In the genomic region with DNA sequence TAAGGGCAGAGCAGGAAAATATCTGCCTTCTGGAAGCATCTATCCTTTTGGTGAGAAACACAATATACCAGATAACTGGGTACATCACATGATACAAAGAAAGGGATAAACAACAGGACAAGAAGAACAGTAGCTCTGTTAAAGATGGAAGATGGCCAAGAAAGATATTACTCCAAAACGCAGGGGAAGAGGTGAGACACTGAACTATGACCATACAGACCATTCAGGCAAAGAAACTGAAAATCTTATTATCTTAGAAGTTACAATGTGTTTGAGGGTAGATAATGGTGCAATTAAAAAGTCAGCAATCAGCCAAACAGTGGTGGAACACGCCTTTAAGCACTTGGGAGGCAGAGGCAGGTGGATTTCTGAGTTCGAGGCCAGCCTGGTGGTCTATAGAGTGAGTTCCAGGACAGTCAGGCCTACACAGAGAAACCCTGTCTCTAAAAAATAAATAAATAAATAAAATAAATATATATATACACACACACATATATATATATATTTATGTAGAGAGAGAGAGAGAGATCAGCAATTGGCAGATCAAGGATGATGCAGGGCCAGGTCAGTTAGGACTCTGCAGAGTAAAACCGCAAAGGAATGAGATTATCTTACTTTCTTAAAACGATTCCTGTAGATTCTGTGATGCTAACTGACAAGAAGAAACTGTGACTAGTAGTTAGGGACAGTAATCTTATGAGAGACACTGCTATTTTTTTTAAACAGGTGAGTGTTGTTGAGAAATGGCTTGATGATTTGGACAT, we compare ENCODE assay signal across 17 mouse cellular contexts. TPM values are rescaled to one million over a fixed set of nuclear protein-coding genes. Genes with fewer than 3 reads are reported as not detected.
DNase-seq lines count a peak whose midpoint lies in the region; ATAC-seq and TF ChIP-seq lines count a peak whose summit lies in the region.
"Had no signal": no experiment of that assay in that cellular context is flagged by ENCODE, and none has a peak within 500 bp of the region (broad histone marks: within the 10 kb centered on the region; RNA-seq: fewer than 3 reads in every experiment).

No protein-coding gene starts in this region.

- no peak overlapping the region for H3K4me3 ChIP-seq in heart, postnatal 0 days (ENCODE audit: low read depth, low read length)
- H3K4me3 ChIP-seq in liver, adult 2 months (ENCODE audit: insufficient read depth, low read depth, low read length) = no peak overlapping the region
- no peak overlapping the region for H3K4me3 ChIP-seq in myocyte
- H3K4me3 ChIP-seq: embryonic facial prominence, embryonic 13.5 days; forebrain, embryonic 13.5 days; hindbrain, embryonic 13.5 days; left cerebral cortex, adult 2 months; neural tube, embryonic 13.5 days had no signal

- TF ChIP-seq CTCF in heart, postnatal 0 days (IDR thresholded peaks at IDR 0.05; ENCODE audit: low read depth) = no peak
- no peak for TF ChIP-seq CTCF in liver, adult 2 months (IDR thresholded peaks at IDR 0.05; ENCODE audit: low read depth, low read length)

- WGBS in heart, postnatal 0 days = 73% methylated on average over 5 of the region's 5 CpGs
- WGBS in liver, adult 2 months = 68% methylated on average over 5 of the region's 5 CpGs

- no peak for ATAC-seq in heart, postnatal 0 days (ENCODE audit: insufficient read depth, low read depth)
- no peak for ATAC-seq in granulocyte monocyte progenitor cell, adult 5-6 weeks (replicated peaks; ENCODE audit: poor library complexity, severe bottlenecking)
- ATAC-seq: forebrain, embryonic 13.5 days had no signal

- H3K27ac ChIP-seq in heart, postnatal 0 days (ENCODE audit: low read depth) = 0 out of 2 replicates have a peak overlapping the region, but pooled peaks have one; percentile 20
- H3K27ac ChIP-seq in liver, adult 2 months (replicated peaks; ENCODE audit: insufficient read depth, low read depth, low read length) = peak overlapping the region; percentile 69; the same call in 1 of the 2 replicates
- H3K27ac ChIP-seq: embryonic facial prominence, embryonic 13.5 days; forebrain, embryonic 13.5 days; hindbrain, embryonic 13.5 days; left cerebral cortex, adult 2 months; neural tube, embryonic 13.5 days had no signal

- H3K27me3 ChIP-seq in heart, postnatal 0 days (ENCODE audit: control insufficient read depth, insufficient read depth, low read length) = no peaks in the 10 kb centered on the region
- H3K27me3 ChIP-seq in liver, adult 2 months (ENCODE audit: control insufficient read depth, insufficient read depth, low read length) = no peaks in the 10 kb centered on the region
- no peaks in the 10 kb centered on the region for H3K27me3 ChIP-seq in myocyte (ENCODE audit: control insufficient read depth, insufficient read depth, insufficient read length)
- H3K27me3 ChIP-seq: embryonic facial prominence, embryonic 13.5 days; forebrain, embryonic 13.5 days; hindbrain, embryonic 13.5 days; neural tube, embryonic 13.5 days had no signal

- peaks cover 13% of the 10 kb centered on the region for H3K4me1 ChIP-seq in heart, postnatal 0 days (ENCODE audit: control insufficient read depth, insufficient read depth)
- peaks cover 26% of the 10 kb centered on the region for H3K4me1 ChIP-seq in liver, adult 2 months (ENCODE audit: control insufficient read depth, insufficient read depth, low read length)

- no peak for TF ChIP-seq POLR2A in liver, adult 2 months (IDR thresholded peaks at IDR 0.05; ENCODE audit: extremely low read depth, insufficient read depth, low read length)
- no peak for TF ChIP-seq POLR2A in myocyte (IDR thresholded peaks at IDR 0.05; ENCODE audit: insufficient read length, low read depth)

- no peak overlapping the region for H3K9ac ChIP-seq in heart, postnatal 0 days (replicated peaks; ENCODE audit: low read depth, low read length)
- no peak overlapping the region for H3K9ac ChIP-seq in liver, adult 2 months (ENCODE audit: low read depth, low read length)
- H3K9ac ChIP-seq: embryonic facial prominence, embryonic 13.5 days; forebrain, embryonic 13.5 days; hindbrain, embryonic 13.5 days; neural tube, embryonic 13.5 days had no signal

- H3ac ChIP-seq in myocyte (ENCODE audit: control insufficient read depth, insufficient read length) = no peak overlapping the region

- DNase-seq in heart, postnatal 0 days (ENCODE audit: low spot score) = no peak
- DNase-seq in heart, postnatal 4 days = no peak
- peak; percentile 71 for DNase-seq in MEL-GATA-1-ER (ENCODE audit: extremely low read depth, low read depth)
- DNase-seq in liver, adult 2 months (ENCODE audit: extremely low read depth, low read depth, low spot score) = peak; percentile 55
- DNase-seq in adipocyte (ENCODE audit: low spot score) = no peak
- DNase-seq: adrenal gland, adult 8-10 months; cerebellum, postnatal 36 days; kidney, adult 8-10 months; lung, postnatal 4 days; thymus, postnatal 25 days had no signal

- no peak overlapping the region for H3K4me2 ChIP-seq in heart, postnatal 0 days (ENCODE audit: low read depth, low read length)
- H3K4me2 ChIP-seq in myocyte (ENCODE audit: low read depth) = peak overlapping the region; percentile 44
- H3K4me2 ChIP-seq: embryonic facial prominence, embryonic 13.5 days; forebrain, embryonic 13.5 days; hindbrain, embryonic 13.5 days; neural tube, embryonic 13.5 days had no signal

- TF ChIP-seq EP300 in heart, postnatal 0 days (IDR thresholded peaks at IDR 0.05; ENCODE audit: low read depth) = no peak

- H3K36me3 ChIP-seq in heart, postnatal 0 days (replicated peaks; ENCODE audit: control insufficient read depth, insufficient read depth, low read length) = peaks cover 5% of the 10 kb centered on the region; the same call in 1 of the 2 replicates
- H3K36me3 ChIP-seq in liver, adult 2 months (ENCODE audit: control insufficient read depth, insufficient read depth, low read length) = peaks cover 4% of the 10 kb centered on the region
- no peaks in the 10 kb centered on the region for H3K36me3 ChIP-seq in myocyte (ENCODE audit: control insufficient read depth, insufficient read depth)

- peaks cover 5% of the 10 kb centered on the region; the same call in 1 of the 2 replicates for H3K79me2 ChIP-seq in liver, adult 2 months (ENCODE audit: control insufficient read depth, insufficient read depth, low read length)
- peaks cover 90% of the 10 kb centered on the region for H3K79me2 ChIP-seq in myocyte (ENCODE audit: control insufficient read depth, insufficient read depth)

- no peaks in the 10 kb centered on the region for H3K9me3 ChIP-seq in heart, postnatal 0 days (replicated peaks; ENCODE audit: control insufficient read depth, low read length)
- H3K9me3 ChIP-seq: embryonic facial prominence, embryonic 13.5 days; forebrain, embryonic 13.5 days; hindbrain, embryonic 13.5 days; neural tube, embryonic 13.5 days had no signal

TF ChIP-seq in myocyte, 11 proteins besides CTCF, POLR2A, EP300 and RAD21:
- TF ChIP-seq CEBPB (IDR thresholded peaks at IDR 0.05; ENCODE audit: insufficient read depth, poor library complexity, severe bottlenecking) = no peak
- no peak for TF ChIP-seq SRF (IDR thresholded peaks at IDR 0.05; ENCODE audit: control insufficient read depth, insufficient read length, low read depth)

RNA-seq across cellular contexts. Expression of a gene that starts 5.9 kb away (rescaled TPM):
- total RNA-seq in heart, postnatal 0 days (2014; rRNA removed; ENCODE audit: low replicate concordance) = 32.5 and 44.7 TPM in 2 replicates
- 29.0 and 31.6 TPM in 2 replicates for polyA plus RNA-seq in heart, postnatal 0 days (2015; fragmentation: Nextera tagmentation; extraction: Ambion mirVana)
- total RNA-seq in heart, postnatal 4 days (2021) = 10 to 100 TPM; 29.1 to 30.1 TPM
- 33.7 and 36.2 TPM in 2 replicates for total RNA-seq in liver, adult 2 months (2014; rRNA removed)
- polyA plus RNA-seq in liver, adult 2 months (2012; rRNA removed) = 7.6 and 11.9 TPM in 2 replicates
- 20.3 TPM for polyA plus RNA-seq in myocyte (2012; fragmentation: generic; extraction: Trizol)
- total RNA-seq in granulocyte monocyte progenitor cell, adult 5-6 weeks (2014; fragmentation: Nextera tagmentation) = 68.9 and 70.4 TPM in 2 replicates
- total RNA-seq in granulocyte monocyte progenitor cell, adult 5-6 weeks (2017) = 34.0 and 44.5 TPM in 2 replicates

RNA-seq across cellular contexts. Expression of a gene that starts 29.5 kb away (rescaled TPM):
- total RNA-seq in heart, postnatal 0 days (2014; rRNA removed; ENCODE audit: low replicate concordance) = 16.3 and 21.9 TPM in 2 replicates
- polyA plus RNA-seq in heart, postnatal 0 days (2015; fragmentation: Nextera tagmentation; extraction: Ambion mirVana) = 30.9 and 33.8 TPM in 2 replicates
- total RNA-seq in heart, postnatal 4 days (2021) = 10 to 100 TPM; 26.7 to 31.9 TPM
- total RNA-seq in liver, adult 2 months (2014; rRNA removed) = 13.5 and 14.5 TPM in 2 replicates
- 1.8 and 3.0 TPM in 2 replicates for polyA plus RNA-seq in liver, adult 2 months (2012; rRNA removed)
- 3.7 TPM for polyA plus RNA-seq in myocyte (2012; fragmentation: generic; extraction: Trizol)
- total RNA-seq in granulocyte monocyte progenitor cell, adult 5-6 weeks (2014; fragmentation: Nextera tagmentation) = 23.9 and 26.0 TPM in 2 replicates
- total RNA-seq in granulocyte monocyte progenitor cell, adult 5-6 weeks (2017) = 25.4 and 31.8 TPM in 2 replicates

RNA-seq across cellular contexts. Expression of a gene that starts 29.8 kb away (rescaled TPM):
- total RNA-seq in heart, postnatal 0 days (2014; rRNA removed; ENCODE audit: low replicate concordance) = 33.6 and 49.2 TPM in 2 replicates
- 35.3 and 36.8 TPM in 2 replicates for polyA plus RNA-seq in heart, postnatal 0 days (2015; fragmentation: Nextera tagmentation; extraction: Ambion mirVana)
- 10 to 100 TPM; 30.4 to 33.3 TPM for total RNA-seq in heart, postnatal 4 days (2021)
- 11.0 and 12.2 TPM in 2 replicates for total RNA-seq in liver, adult 2 months (2014; rRNA removed)
- polyA plus RNA-seq in liver, adult 2 months (2012; rRNA removed) = 3.3 and 4.4 TPM in 2 replicates
- 8.6 TPM for polyA plus RNA-seq in myocyte (2012; fragmentation: generic; extraction: Trizol)
- total RNA-seq in granulocyte monocyte progenitor cell, adult 5-6 weeks (2014; fragmentation: Nextera tagmentation) = 16.4 and 24.7 TPM in 2 replicates
- 18.7 and 27.1 TPM in 2 replicates for total RNA-seq in granulocyte monocyte progenitor cell, adult 5-6 weeks (2017)

Comparison
In these comparisons a context has a peak if more than half of its experiments do, and no peak if none do; other contexts are left out.
1. DNase-seq: peak in MEL-GATA-1-ER (single experiment) and liver, adult 2 months (single experiment); none in heart, postnatal 0 days (single experiment), heart, postnatal 4 days (single experiment) and adipocyte (single experiment).